Mouse (Mus musculus) monocyte, adult 2 months (primary cell): ENCODE measurements around the gene Hivep3.

ENCODE experiments used
- DNase-seq, 2 experiments: peaks; one replicate each; pipeline ENCODE4 v3.0.0; 2022; ENCODE audit warnings: low spot score in 2 of 2, low read depth in 1 of 2

Gene Hivep3

GRCm38 (mm10) chr4:119946224-119946887, 212.8 kb downstream of the Hivep3 start:
- DNase-seq: no peak

- DNase-seq: no peak
These were observed 213.9 kb downstream of the Hivep3 start for GRCm38 (mm10) chr4:119947232-119948162.

- DNase-seq: no peak
These were observed 214.8 kb downstream of the Hivep3 start for GRCm38 (mm10) chr4:119948406-119948805.

- DNase-seq: no peak
These were observed 215.5 kb downstream of the Hivep3 start for GRCm38 (mm10) chr4:119948922-119949614.

GRCm38 (mm10) chr4:119950181-119950580, 216.6 kb downstream of the Hivep3 start:
- no peak for DNase-seq

GRCm38 (mm10) chr4:119951081-119951480, 217.5 kb downstream of the Hivep3 start:
- DNase-seq: no peak

GRCm38 (mm10) chr4:119955008-119955407, 221.4 kb downstream of the Hivep3 start:
- DNase-seq: no peak

GRCm38 (mm10) chr4:119957970-119958369, 224.4 kb downstream of the Hivep3 start:
- no peak for DNase-seq

GRCm38 (mm10) chr4:119959293-119959692, 225.7 kb downstream of the Hivep3 start:
- no peak for DNase-seq

- no peak for DNase-seq
These were observed 226.3 kb downstream of the Hivep3 start for GRCm38 (mm10) chr4:119959873-119960272.

- no peak for DNase-seq
These were observed 226.9 kb downstream of the Hivep3 start for GRCm38 (mm10) chr4:119960523-119960922.

GRCm38 (mm10) chr4:119961164-119961563, 227.6 kb downstream of the Hivep3 start:
- no peak for DNase-seq

- DNase-seq: no peak
These were observed 228.5 kb downstream of the Hivep3 start for GRCm38 (mm10) chr4:119962066-119962465.

- peak; percentile 76 to 77 for DNase-seq
These were observed 232.8 kb downstream of the Hivep3 start for GRCm38 (mm10) chr4:119966105-119967072.

- DNase-seq: no peak
These were observed 233.6 kb downstream of the Hivep3 start for GRCm38 (mm10) chr4:119967073-119967608.

GRCm38 (mm10) chr4:119967636-119968035, 234.1 kb downstream of the Hivep3 start:
- no peak for DNase-seq

- no peak for DNase-seq
These were observed 234.5 kb downstream of the Hivep3 start for GRCm38 (mm10) chr4:119968071-119968470.

GRCm38 (mm10) chr4:119968887-119969286, 235.3 kb downstream of the Hivep3 start:
- DNase-seq: no peak

- no peak for DNase-seq
These were observed 236.6 kb downstream of the Hivep3 start for GRCm38 (mm10) chr4:119970166-119970565.

- DNase-seq: no peak
These were observed 238.8 kb downstream of the Hivep3 start for GRCm38 (mm10) chr4:119972375-119972774.
